Mouse (Mus musculus) CH12.LX (cell line): Measurements from ENCODE around the gene Ppie.
A peak's percentile ranks its signal among the peaks of the same experiment; 100 is the strongest.

Source experiments
- CHD2 ChIP-seq: IDR thresholded peaks from 2 replicates; pipeline ENCODE4 v1.6.1; 2011; ENCODE audit warnings: low read length, improper control_type of control experiment
- KAT2A ChIP-seq: IDR thresholded peaks from 2 replicates; pipeline ENCODE4 v1.6.1; 2012; ENCODE audit warnings: low read length, improper control_type of control experiment, inconsistent platforms; ENCODE audit not compliant: insufficient replicate concordance
- TCF12 ChIP-seq: IDR thresholded peaks from 2 replicates; pipeline ENCODE4 v1.6.1; 2014; ENCODE audit warnings: low read depth, mild to moderate bottlenecking, inconsistent platforms, low read length, improper control_type of control experiment
- ZNF384 ChIP-seq: IDR thresholded peaks from 2 replicates; pipeline ENCODE4 v1.6.1; 2012; ENCODE audit warnings: low read depth, low read length, improper control_type of control experiment, inconsistent platforms

DNA sequence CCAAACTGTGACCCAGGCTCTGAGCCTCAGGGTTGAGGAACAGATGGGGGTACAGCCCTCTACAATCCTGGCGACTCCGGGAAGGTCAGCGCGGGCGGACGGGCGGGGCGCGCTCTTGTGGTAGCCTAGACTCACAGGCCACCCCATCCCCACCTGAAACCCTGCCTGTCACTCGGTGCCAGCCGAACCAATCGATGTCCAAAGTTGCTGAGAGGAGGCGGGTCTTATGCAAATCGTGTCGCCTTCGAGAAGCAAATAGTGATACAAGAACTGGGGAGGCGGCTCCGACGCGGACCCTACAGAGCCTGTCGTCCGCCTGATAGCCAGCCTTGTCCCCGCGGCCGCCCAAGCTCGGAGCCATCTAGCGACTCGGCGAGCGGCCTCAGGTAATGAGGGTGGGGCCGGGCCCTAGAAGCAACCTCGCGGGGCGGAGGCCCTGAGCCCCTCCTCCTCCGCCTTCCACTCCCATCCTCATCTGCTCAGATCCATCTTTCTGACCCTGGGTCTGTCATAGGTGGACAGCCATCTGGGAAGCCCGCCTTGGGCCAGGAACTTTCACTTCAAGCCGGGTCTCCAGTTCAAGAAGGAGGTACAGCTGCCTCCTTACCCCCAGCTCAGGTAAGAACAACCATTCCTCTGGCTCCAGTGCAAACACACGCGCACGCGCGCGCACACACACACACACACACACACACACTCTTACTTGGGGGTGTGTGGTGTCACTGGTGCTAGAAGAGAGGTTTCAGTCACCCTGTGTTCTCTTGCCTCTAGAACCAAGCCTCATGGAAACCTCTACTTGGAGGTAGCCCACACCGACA lies 43.7 kb upstream of the Ppie start:
- TF ChIP-seq TCF12 (no peak), CHD2 (0 out of 2 replicates have a peak, but pooled peaks have one; percentile 31), ZNF384 (no peak), KAT2A (no peak)
